Mouse (Mus musculus): ENCODE measurements around the gene Ube2m.

GRCm38 (mm10) chr7:13043120-13043444 is 5.0 kb upstream of the Ube2m start:
- TF ChIP-seq POLR2A (IDR thresholded peaks at IDR 0.05; ENCODE audit: insufficient read depth, low read length) (no peak), CTCF (IDR thresholded peaks at IDR 0.05; ENCODE audit: low read depth, low read length) (no peak), EP300 (IDR thresholded peaks at IDR 0.05; ENCODE audit: insufficient read depth, low read depth, low read length) (no peak)

All from ES-Bruce4 (cell line).